Mouse (Mus musculus) neural tube, embryonic 13.5 days (tissue): ENCODE measurements around the gene Ctc1. TPM values are rescaled to one million over a fixed set of nuclear protein-coding genes. Genes with fewer than 3 reads are reported as not detected.
"Not testable (repeated sequence)": the region's sequence is repeated elsewhere in the genome, so short reads cannot be mapped to it uniquely, and the experiment has no call there.

ENCODE experiments used
- ATAC-seq: fragments of 200-750 bp; cut with Nextera tagmentation; 2 replicates; pipeline ENCODE4 v1.8.0; 2017; ENCODE audit warnings: low read depth, mild to moderate bottlenecking, moderate TSS enrichment, moderate library complexity
- H3K27ac ChIP-seq: fragments of 300-500 bp; sonication (generic); replicated peaks from 2 replicates; pipeline ENCODE4 v1.5.1; 2015; ENCODE audit warnings: moderate library complexity, mild to moderate bottlenecking, inconsistent platforms
- H3K27me3 ChIP-seq: fragments of 300-500 bp; sonication (generic); 2 replicates; pipeline ENCODE4 v1.6.1; 2015; ENCODE audit warnings: mild to moderate bottlenecking, inconsistent platforms
- H3K36me3 ChIP-seq: fragments of 300-500 bp; sonication (generic); 2 replicates; pipeline ENCODE4 v1.6.1; 2015; ENCODE audit warnings: mild to moderate bottlenecking, inconsistent platforms
- H3K4me1 ChIP-seq: fragments of 300-500 bp; sonication (generic); replicated peaks from 2 replicates; pipeline ENCODE4 v1.6.1; 2015; ENCODE audit warnings: inconsistent platforms
- H3K4me2 ChIP-seq: fragments of 300-500 bp; sonication (generic); 2 replicates; pipeline ENCODE4 v1.6.1; 2015; ENCODE audit warnings: inconsistent platforms, mild to moderate bottlenecking, moderate library complexity
- H3K4me3 ChIP-seq: fragments of 300-500 bp; sonication (generic); 2 replicates; pipeline ENCODE4 v1.5.1; 2015; ENCODE audit warnings: mild to moderate bottlenecking, inconsistent platforms
- H3K9ac ChIP-seq: fragments of 300-500 bp; sonication (generic); 2 replicates; pipeline ENCODE4 v1.6.1; 2015; ENCODE audit warnings: moderate library complexity, mild to moderate bottlenecking, inconsistent platforms
- H3K9me3 ChIP-seq: fragments of 300-500 bp; sonication (generic); 2 replicates; pipeline ENCODE4 v1.6.1; 2016; ENCODE audit warnings: inconsistent platforms
- WGBS: fragments of 180-500 bp; shearing (Covaris S2); methylation state at CpG from one replicate; pipeline ENCODE4 v1.1.7; 2015; 5-methylcytosine and 5-hydroxymethylcytosine counted together
- polyA plus RNA-seq: library from polyadenylated mRNA; unstranded; fragments of >200 nt; fragmentation: Nextera tagmentation; extraction: Ambion mirVana; gene quantifications from 2 replicates; pipeline ENCODE4 v1.2.1, GENCODE M21; 2015

Ctc1 gene
- polyA plus RNA-seq, 1 experiment from 2014 or later = 49.6 TPM

GRCm38 (mm10) chr11:68982639-68983369 is 32.9 kb upstream of the Ctc1 start:
- Histone ChIP-seq H3K4me1 (no peaks in the 10 kb centered on the region), H3K4me3 (no peak overlapping the region), H3K9me3 (no peaks in the 10 kb centered on the region), H3K4me2 (no peak overlapping the region), H3K36me3 (peaks cover 15% of the 10 kb centered on the region), H3K9ac (no peak overlapping the region), H3K27me3 (no peaks in the 10 kb centered on the region), H3K27ac (no peak overlapping the region)
- WGBS = 34% methylated on average over 4 of the region's 4 CpGs
- ATAC-seq = peak; percentile 61; the same call in 1 of the 2 replicates

- ATAC-seq = no peak
- H3K36me3 ChIP-seq = peaks cover 62% of the 10 kb centered on the region
- no peaks in the 10 kb centered on the region for H3K27me3 ChIP-seq
- H3K4me3 ChIP-seq = no peak overlapping the region
- no peaks in the 10 kb centered on the region for H3K9me3 ChIP-seq
- no peak overlapping the region for H3K27ac ChIP-seq
- no peak overlapping the region for H3K4me2 ChIP-seq
- no peak overlapping the region for H3K9ac ChIP-seq
- WGBS = 80% methylated on average over 11 of the region's 11 CpGs
- no peaks in the 10 kb centered on the region for H3K4me1 ChIP-seq
Observed at GRCm38 (mm10) chr11:68987365-68987882, 28.3 kb upstream of the Ctc1 start.

- 94% methylated on average over 17 of the region's 17 CpGs for WGBS
- H3K27me3 ChIP-seq = no peaks in the 10 kb centered on the region
- H3K9me3 ChIP-seq = no peaks in the 10 kb centered on the region
- no peaks in the 10 kb centered on the region for H3K4me1 ChIP-seq
- no peak overlapping the region for H3K4me2 ChIP-seq
- H3K9ac ChIP-seq = no peak overlapping the region
- H3K27ac ChIP-seq = no peak overlapping the region
- no peak for ATAC-seq
- H3K36me3 ChIP-seq = peaks cover 71% of the 10 kb centered on the region
- no peak overlapping the region for H3K4me3 ChIP-seq
Observed at GRCm38 (mm10) chr11:68988341-68988740, 27.4 kb upstream of the Ctc1 start.

- H3K4me2 ChIP-seq = no peak overlapping the region
- H3K27me3 ChIP-seq = no peaks in the 10 kb centered on the region
- H3K4me1 ChIP-seq = no peaks in the 10 kb centered on the region
- H3K9ac ChIP-seq = no peak overlapping the region
- H3K4me3 ChIP-seq = no peak overlapping the region
- H3K9me3 ChIP-seq = no peaks in the 10 kb centered on the region
- H3K27ac ChIP-seq = no peak overlapping the region
- WGBS = 90% methylated on average over 7 of the region's 7 CpGs
- ATAC-seq = no peak
- peaks cover 98% of the 10 kb centered on the region for H3K36me3 ChIP-seq
Observed at GRCm38 (mm10) chr11:68993122-68993521, 22.6 kb upstream of the Ctc1 start.

GRCm38 (mm10) chr11:68994377-68994776 is 21.3 kb upstream of the Ctc1 start:
- Histone ChIP-seq H3K27me3 (no peaks in the 10 kb centered on the region), H3K36me3 (peaks cover 98% of the 10 kb centered on the region), H3K9me3 (no peaks in the 10 kb centered on the region), H3K9ac (no peak overlapping the region), H3K4me1 (no peaks in the 10 kb centered on the region), H3K4me3 (no peak overlapping the region), H3K4me2 (no peak overlapping the region), H3K27ac (no peak overlapping the region)
- ATAC-seq = no peak
- WGBS = 96% methylated on average over 3 of the region's 3 CpGs

GRCm38 (mm10) chr11:68997080-68997479 is 18.6 kb upstream of the Ctc1 start:
- Histone ChIP-seq H3K27me3 (no peaks in the 10 kb centered on the region), H3K4me2 (no peak overlapping the region), H3K4me1 (no peaks in the 10 kb centered on the region), H3K9ac (no peak overlapping the region), H3K36me3 (peaks cover 98% of the 10 kb centered on the region), H3K9me3 (no peaks in the 10 kb centered on the region), H3K27ac (no peak overlapping the region), H3K4me3 (no peak overlapping the region)
- 95% methylated on average over 4 of the region's 4 CpGs for WGBS
- ATAC-seq = no peak

- H3K36me3 ChIP-seq = peaks cover 56% of the 10 kb centered on the region
- not testable (repeated sequence) for H3K27ac ChIP-seq, ATAC-seq, H3K4me3 ChIP-seq, H3K9me3 ChIP-seq, H3K9ac ChIP-seq, H3K4me1 ChIP-seq, H3K4me2 ChIP-seq, H3K27me3 ChIP-seq
- 96% methylated on average over 4 of the region's 4 CpGs for WGBS
Observed at GRCm38 (mm10) chr11:69002782-69003181, 12.9 kb upstream of the Ctc1 start.

- ATAC-seq = no peak
- no peak overlapping the region for H3K9ac ChIP-seq
- H3K27me3 ChIP-seq = no peaks in the 10 kb centered on the region
- H3K4me1 ChIP-seq = peaks cover 10% of the 10 kb centered on the region
- no peak overlapping the region for H3K4me2 ChIP-seq
- no peak overlapping the region for H3K27ac ChIP-seq
- no peaks in the 10 kb centered on the region for H3K9me3 ChIP-seq
- peaks cover 47% of the 10 kb centered on the region for H3K36me3 ChIP-seq
- H3K4me3 ChIP-seq = no peak overlapping the region
- WGBS = 67% methylated on average over 4 of the region's 4 CpGs
Observed at GRCm38 (mm10) chr11:69003592-69003991, 12.1 kb upstream of the Ctc1 start.

- Histone ChIP-seq H3K9me3 (no peaks in the 10 kb centered on the region), H3K4me1 (peaks cover 10% of the 10 kb centered on the region), H3K4me2 (no peak overlapping the region), H3K27me3 (no peaks in the 10 kb centered on the region), H3K36me3 (peaks cover 31% of the 10 kb centered on the region), H3K27ac (no peak overlapping the region), H3K4me3 (no peak overlapping the region), H3K9ac (no peak overlapping the region)
- 90% methylated on average over 7 of the region's 7 CpGs for WGBS
- no peak for ATAC-seq
Observed at GRCm38 (mm10) chr11:69005193-69005592, 10.5 kb upstream of the Ctc1 start.

- not testable (repeated sequence) for H3K4me2 ChIP-seq, ATAC-seq, H3K9me3 ChIP-seq, H3K4me3 ChIP-seq, H3K9ac ChIP-seq, H3K27me3 ChIP-seq, H3K27ac ChIP-seq
- Histone ChIP-seq H3K4me1 (peaks cover 16% of the 10 kb centered on the region), H3K36me3 (peaks cover 18% of the 10 kb centered on the region)
Observed at GRCm38 (mm10) chr11:69006575-69006974, 9.1 kb upstream of the Ctc1 start.

GRCm38 (mm10) chr11:69008182-69009121 is 7.3 kb upstream of the Ctc1 start, which contains the start of gene Pfas:
Gene Pfas, minus strand, starts transcription at chr11:69008460.
- WGBS = 10% methylated on average over 38 of the region's 38 CpGs
- Histone ChIP-seq H3K36me3 (no peaks in the 10 kb centered on the region), H3K9ac (peak within 1 kb of the TSS; percentile 78), H3K4me2 (peak within 1 kb of the TSS; percentile 75), H3K4me3 (peak within 1 kb of the TSS; percentile 73), H3K9me3 (no peaks in the 10 kb centered on the region), H3K4me1 (peaks cover 24% of the 10 kb centered on the region), H3K27ac (peak within 1 kb of the TSS; percentile 70), H3K27me3 (no peaks in the 10 kb centered on the region)
- peak; percentile 79 for ATAC-seq

- no peak overlapping the region for H3K27ac ChIP-seq
- H3K27me3 ChIP-seq = no peaks in the 10 kb centered on the region
- no peak for ATAC-seq
- no peaks in the 10 kb centered on the region for H3K36me3 ChIP-seq
- H3K4me2 ChIP-seq = no peak overlapping the region
- 89% methylated on average over 1 of the region's 1 CpGs for WGBS
- no peak overlapping the region for H3K9ac ChIP-seq
- H3K9me3 ChIP-seq = no peaks in the 10 kb centered on the region
- H3K4me1 ChIP-seq = peaks cover 24% of the 10 kb centered on the region
- no peak overlapping the region for H3K4me3 ChIP-seq
Observed at GRCm38 (mm10) chr11:69009508-69009907, 6.2 kb upstream of the Ctc1 start.
